Mouse (Mus musculus) lung, embryonic 14.5 days (tissue): Measurements from ENCODE around the gene Cga. TPM values are rescaled to one million over a fixed set of nuclear protein-coding genes. Genes with fewer than 3 reads are reported as not detected.
"Not testable (repeated sequence)": the region's sequence is repeated elsewhere in the genome, so short reads cannot be mapped to it uniquely, and the experiment has no call there.

ENCODE experiments used
- ATAC-seq: fragments of 200-750 bp; cut with Nextera tagmentation; 2 replicates; pipeline ENCODE4 v1.8.0; 2017; ENCODE audit warnings: mild to moderate bottlenecking, moderate TSS enrichment, moderate library complexity; ENCODE audit not compliant: insufficient read depth
- DNase-seq: peaks from one replicate; pipeline ENCODE4 v3.0.0-alpha.2; 2015
- H3K27ac ChIP-seq: fragments of 300-500 bp; sonication (generic); 2 replicates; pipeline ENCODE4 v1.5.1; 2014; ENCODE audit warnings: low read depth, mild to moderate bottlenecking, moderate library complexity
- H3K27me3 ChIP-seq: fragments of 300-500 bp; sonication (generic); 2 replicates; pipeline ENCODE4 v1.6.1; 2014; ENCODE audit warnings: low read length, control low read depth; ENCODE audit not compliant: insufficient read depth
- H3K36me3 ChIP-seq: fragments of 300-500 bp; sonication (generic); 2 replicates; pipeline ENCODE4 v1.6.1; 2014; ENCODE audit warnings: control low read depth; ENCODE audit not compliant: insufficient read depth
- H3K4me1 ChIP-seq: fragments of 300-500 bp; sonication (generic); 2 replicates; pipeline ENCODE4 v1.6.1; 2014; ENCODE audit warnings: antibody characterized with exemption, control low read depth; ENCODE audit not compliant: insufficient read depth
- H3K4me2 ChIP-seq: fragments of 300-500 bp; sonication (generic); 2 replicates; pipeline ENCODE4 v1.6.1; 2014; ENCODE audit warnings: mild to moderate bottlenecking
- H3K4me3 ChIP-seq: fragments of 300-500 bp; sonication (generic); 2 replicates; pipeline ENCODE4 v1.5.1; 2014; ENCODE audit warnings: low read depth, low read length
- H3K9ac ChIP-seq: fragments of 300-500 bp; sonication (generic); 2 replicates; pipeline ENCODE4 v1.6.1; 2014
- H3K9me3 ChIP-seq: fragments of 300-500 bp; sonication (generic); 2 replicates; pipeline ENCODE4 v1.6.1; 2016; ENCODE audit warnings: low read depth, low read length, control low read depth
- CTCF ChIP-seq: IDR thresholded peaks from 2 replicates; pipeline ENCODE4 v1.5.1; 2016; ENCODE audit warnings: antibody characterized with exemption, low read depth
- WGBS: fragments of 180-500 bp; shearing (Covaris S2); extraction: QIAGEN DNeasy Blood & Tissue Kit; methylation state at CpG from one replicate; pipeline ENCODE4 v1.1.7; 2014; 5-methylcytosine and 5-hydroxymethylcytosine counted together
- polyA plus RNA-seq: library from polyadenylated mRNA; unstranded; fragments of >200 nt; fragmentation: Nextera tagmentation; extraction: Ambion mirVana; gene quantifications from 2 replicates; pipeline ENCODE4 v1.2.1, GENCODE M21; 2014

Cga gene
- polyA plus RNA-seq, 1 experiment from 2014 or later, result not detected

GRCm38 (mm10) chr4:34889101-34889811 is 4.3 kb upstream of the Cga start:
- Histone ChIP-seq H3K4me1 (peaks cover 3% of the 10 kb centered on the region; the same call in 1 of the 2 replicates), H3K4me2 (no peak overlapping the region), H3K4me3 (no peak overlapping the region), H3K9me3 (no peaks in the 10 kb centered on the region), H3K27ac (no peak overlapping the region), H3K9ac (no peak overlapping the region), H3K27me3 (peaks cover 17% of the 10 kb centered on the region; the same call in 1 of the 2 replicates), H3K36me3 (no peaks in the 10 kb centered on the region)
- TF ChIP-seq CTCF, result no peak
- ATAC-seq, result no peak
- 5% methylated on average over 15 of the region's 15 CpGs for WGBS
- peak; percentile 6 for DNase-seq

- Histone ChIP-seq H3K4me3 (no peak overlapping the region), H3K4me2 (no peak overlapping the region), H3K9me3 (no peaks in the 10 kb centered on the region), H3K36me3 (no peaks in the 10 kb centered on the region), H3K9ac (no peak overlapping the region), H3K4me1 (peaks cover 3% of the 10 kb centered on the region; the same call in 1 of the 2 replicates), H3K27me3 (peaks cover 17% of the 10 kb centered on the region; the same call in 1 of the 2 replicates), H3K27ac (no peak overlapping the region)
- 14% methylated on average over 2 of the region's 2 CpGs for WGBS
- TF ChIP-seq CTCF, result no peak
- no peak for DNase-seq
- no peak for ATAC-seq
Observed at GRCm38 (mm10) chr4:34889812-34890185, 3.8 kb upstream of the Cga start.

GRCm38 (mm10) chr4:34898497-34898896 is 4.9 kb downstream of the Cga start:
- no peaks in the 10 kb centered on the region for H3K27me3 ChIP-seq
- ATAC-seq (no peak), DNase-seq (no peak)
- H3K36me3 ChIP-seq, result no peaks in the 10 kb centered on the region
- TF ChIP-seq CTCF, result no peak
- no peak overlapping the region for H3K4me3 ChIP-seq
- WGBS, result 60% methylated on average over 2 of the region's 2 CpGs
- H3K4me2 ChIP-seq, result no peak overlapping the region
- no peak overlapping the region for H3K9ac ChIP-seq
- no peaks in the 10 kb centered on the region for H3K9me3 ChIP-seq
- H3K4me1 ChIP-seq, result no peaks in the 10 kb centered on the region
- no peak overlapping the region for H3K27ac ChIP-seq

- TF ChIP-seq CTCF, result no peak
- Histone ChIP-seq H3K27me3 (no peaks in the 10 kb centered on the region), H3K4me1 (no peaks in the 10 kb centered on the region), H3K4me2 (no peak overlapping the region), H3K36me3 (no peaks in the 10 kb centered on the region), H3K27ac (no peak overlapping the region), H3K4me3 (no peak overlapping the region), H3K9me3 (no peaks in the 10 kb centered on the region), H3K9ac (no peak overlapping the region)
- ATAC-seq (no peak), DNase-seq (no peak)
- WGBS, result 90% methylated on average over 1 of the region's 1 CpGs
Observed at GRCm38 (mm10) chr4:34899322-34899721, 5.7 kb downstream of the Cga start.

GRCm38 (mm10) chr4:34900155-34900554 is 6.6 kb downstream of the Cga start:
- 45% methylated on average over 9 of the region's 9 CpGs for WGBS
- DNase-seq, result peak; percentile 10
- no peaks in the 10 kb centered on the region for H3K27me3 ChIP-seq

GRCm38 (mm10) chr4:34901166-34901565 is 7.6 kb downstream of the Cga start:
- 70% methylated on average over 4 of the region's 4 CpGs for WGBS
- TF ChIP-seq CTCF, result no peak
- ATAC-seq, result no peak

More at GRCm38 (mm10) chr4:34900155-34900554, 6.6 kb downstream of the Cga start:
- no peak for TF ChIP-seq CTCF
- Histone ChIP-seq H3K36me3 (no peaks in the 10 kb centered on the region), H3K4me2 (no peak overlapping the region), H3K4me1 (no peaks in the 10 kb centered on the region), H3K9me3 (no peaks in the 10 kb centered on the region), H3K4me3 (no peak overlapping the region), H3K9ac (no peak overlapping the region), H3K27ac (no peak overlapping the region)
- ATAC-seq, result no peak

GRCm38 (mm10) chr4:34901582-34901981 is 8.0 kb downstream of the Cga start:
- not testable (repeated sequence) for H3K27me3 ChIP-seq, H3K36me3 ChIP-seq, H3K4me3 ChIP-seq, ATAC-seq, H3K9me3 ChIP-seq, H3K9ac ChIP-seq, H3K4me2 ChIP-seq, DNase-seq, H3K4me1 ChIP-seq, H3K27ac ChIP-seq
- WGBS, result 35% methylated on average over 3 of the region's 3 CpGs

More at GRCm38 (mm10) chr4:34901166-34901565, 7.6 kb downstream of the Cga start:
- Histone ChIP-seq H3K9ac (no peak overlapping the region), H3K27me3 (no peaks in the 10 kb centered on the region), H3K4me1 (no peaks in the 10 kb centered on the region), H3K27ac (no peak overlapping the region), H3K9me3 (no peaks in the 10 kb centered on the region), H3K4me2 (no peak overlapping the region), H3K4me3 (no peak overlapping the region), H3K36me3 (no peaks in the 10 kb centered on the region)
- no peak for DNase-seq
